Mouse (Mus musculus): ENCODE measurements around the gene Akap2. TPM values are rescaled to one million over a fixed set of nuclear protein-coding genes. Genes with fewer than 3 reads are reported as not detected.

Akap2 gene
- 4.6 TPM for polyA plus RNA-seq (2017; shearing (Covaris generic))

GRCm38 (mm10) chr4:57717354-57717753 lies at the start of gene Akap2:
Gene Akap2 (plus strand): TSS chr4:57717657.

GRCm38 (mm10) chr4:57916201-57916661 lies 198.8 kb downstream of the Akap2 start, which contains the start of gene D630039A03Rik:
Gene D630039A03Rik (minus strand): TSS chr4:57916297.

Other genes starting within 250 kb of the Akap2 start
- gene Pakap, start 149.5 kb upstream of the Akap2 start, polyA plus RNA-seq (2017; shearing (Covaris generic)): 4.4 TPM
- gene D630039A03Rik, start 198.6 kb downstream of the Akap2 start, polyA plus RNA-seq (2017; shearing (Covaris generic)): 12.1 TPM
- gene Txn1, start 238.8 kb downstream of the Akap2 start, polyA plus RNA-seq (2017; shearing (Covaris generic)): 157 TPM

Data from CD4-positive, CD25-positive, alpha-beta regulatory T cell (primary cell).